Mouse (Mus musculus) layer of hippocampus, adult 9-10 months (tissue): Measurements from ENCODE around the gene Sh2d7.
A peak's percentile ranks its signal among the peaks of the same experiment; 100 is the strongest.
"Not testable (repeated sequence)": the region's sequence is repeated elsewhere in the genome, so short reads cannot be mapped to it uniquely, and the experiment has no call there.

ENCODE experiments used
- DNase-seq: peaks from one replicate; pipeline ENCODE4 v3.0.0; 2022; ENCODE audit warnings: low spot score

Sh2d7 gene

DNA sequence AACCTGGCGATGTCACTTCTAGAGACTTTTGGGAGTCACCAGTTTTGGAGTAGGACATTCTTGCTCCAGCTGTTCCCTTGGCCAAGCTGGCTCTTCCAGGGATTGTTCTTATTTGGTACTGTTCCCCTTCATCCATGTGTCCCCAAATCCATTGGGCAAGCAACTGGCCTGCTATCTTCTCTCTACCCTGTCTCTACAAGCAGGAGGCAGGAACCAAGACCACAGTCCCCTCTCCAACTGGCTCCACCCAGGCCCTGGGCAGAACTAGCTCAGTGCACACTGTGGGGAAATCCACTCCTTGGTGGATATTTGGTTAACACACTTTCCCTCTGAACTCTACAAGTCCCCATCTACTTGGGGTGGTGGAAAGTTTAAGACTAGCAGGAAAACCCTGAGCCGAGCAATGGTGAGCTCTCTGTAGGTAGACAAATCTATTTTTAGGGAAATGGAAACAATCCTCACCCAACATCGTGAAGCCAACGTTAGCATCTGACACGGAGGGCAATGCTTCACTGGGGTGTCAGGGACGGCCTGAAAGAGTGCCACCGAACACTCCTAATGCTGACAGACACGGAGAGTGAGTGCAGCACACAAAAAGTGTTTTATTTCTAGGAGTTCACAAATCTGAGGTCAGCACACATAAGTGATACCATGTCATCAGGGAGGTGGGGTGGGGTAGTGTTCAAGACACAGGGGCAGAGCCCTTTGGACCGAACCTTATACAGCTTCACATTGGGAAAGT is 5.6 kb downstream of the Sh2d7 start:
- DNase-seq = no peak

DNA sequence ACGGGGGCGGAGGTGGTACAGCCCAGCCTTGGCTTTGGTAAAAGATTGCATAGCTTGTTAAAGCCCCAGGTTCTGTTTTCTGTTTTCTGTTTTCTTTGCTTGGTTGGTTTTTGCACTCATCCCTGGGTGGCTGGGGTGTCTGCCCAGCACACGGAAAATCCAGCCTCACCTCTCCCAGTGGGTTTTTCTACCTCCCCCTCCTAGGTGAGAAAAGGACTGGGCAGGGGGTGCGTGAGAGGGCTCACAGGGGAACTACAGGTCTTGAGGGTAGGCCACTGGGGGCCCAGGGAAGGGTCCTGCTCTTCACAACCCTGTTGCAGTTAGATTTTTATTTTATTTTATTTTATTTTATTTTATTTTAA is 6.2 kb downstream of the Sh2d7 start:
- DNase-seq = no peak

DNA sequence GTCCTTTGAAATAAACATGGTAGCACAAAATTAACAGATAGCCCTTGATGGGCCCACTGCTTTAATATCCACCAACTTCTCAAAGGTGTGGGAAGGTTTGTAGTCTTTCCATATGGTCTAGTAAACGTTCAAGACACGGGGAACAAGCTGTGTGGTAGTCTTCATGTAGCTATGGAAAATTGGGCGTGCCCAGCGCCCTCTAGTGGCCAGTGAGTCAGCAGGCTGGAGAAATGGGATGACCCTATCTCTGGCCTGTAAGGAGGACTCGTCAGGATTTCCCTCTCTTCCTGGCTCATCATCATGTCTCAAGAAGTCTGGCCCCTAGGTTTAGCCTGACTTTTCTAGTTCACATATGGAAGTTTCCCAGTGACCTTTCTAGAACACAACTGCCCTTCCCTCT is 8.8 kb downstream of the Sh2d7 start:
- no peak for DNase-seq

- no peak for DNase-seq
Observed at GRCm38 (mm10) chr9:54549433-54549832, 10.6 kb downstream of the Sh2d7 start.

- DNase-seq = no peak
Observed at GRCm38 (mm10) chr9:54552409-54552808, 13.6 kb downstream of the Sh2d7 start.

DNA sequence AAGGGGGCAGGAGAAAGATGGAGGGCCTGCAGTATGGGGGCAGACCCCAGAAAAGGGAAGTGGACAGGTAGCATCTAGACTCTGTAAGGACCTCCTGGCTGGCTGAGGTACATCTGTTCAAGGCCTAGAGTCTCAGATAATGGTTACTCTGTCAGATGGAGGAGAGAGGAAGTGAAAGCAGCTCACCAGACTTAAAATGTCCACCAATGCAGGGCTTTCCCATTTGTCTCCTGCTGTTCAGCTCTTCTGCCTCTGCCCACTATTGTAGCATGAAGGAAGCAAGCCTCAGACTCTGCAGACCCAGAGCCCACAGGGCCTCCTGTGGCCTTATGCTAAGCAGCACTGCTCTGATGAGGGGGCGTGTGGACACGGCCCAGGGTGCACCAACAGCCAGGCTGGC is 16.3 kb downstream of the Sh2d7 start:
- no peak for DNase-seq

GRCm38 (mm10) chr9:54558731-54559130 is 19.9 kb downstream of the Sh2d7 start:
- no peak for DNase-seq

DNA sequence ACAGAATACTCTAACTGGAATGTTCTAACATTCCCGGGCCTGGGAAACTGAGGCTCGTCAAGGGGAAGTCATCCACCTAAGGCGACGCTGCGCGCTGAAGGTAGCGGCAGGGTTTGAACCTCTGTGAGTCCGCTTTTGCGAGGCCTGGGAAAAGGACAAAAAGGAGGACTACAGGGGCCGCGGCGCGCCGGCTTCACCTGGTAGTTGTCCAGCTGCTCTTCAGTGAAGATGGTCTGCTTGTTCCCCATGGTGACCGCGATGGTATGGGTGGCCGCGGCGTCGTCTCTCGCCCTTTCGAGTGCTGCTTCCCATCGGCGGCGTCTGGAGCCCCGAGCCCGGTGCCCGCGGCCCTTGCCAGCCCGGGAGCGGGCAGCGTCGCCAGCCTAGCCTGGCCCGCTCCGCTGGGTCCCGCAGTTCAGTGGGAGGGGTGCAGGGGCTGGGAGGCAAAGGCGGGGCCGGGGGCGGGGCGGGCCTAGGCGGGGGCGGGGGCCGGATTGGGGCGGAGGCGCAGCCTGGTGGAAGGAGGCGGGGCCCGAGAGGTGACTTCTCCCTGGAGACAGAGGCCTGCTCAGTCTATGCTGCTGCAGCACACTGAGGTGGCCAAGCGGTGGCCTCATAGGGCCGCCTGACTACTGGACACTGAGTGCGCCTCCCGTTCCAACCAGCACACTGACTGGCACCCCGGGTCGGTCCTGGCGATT is 21.1 kb downstream of the Sh2d7 start, which contains the start of gene Cib2:
TSS of gene Cib2 (minus strand) at position 448 of the 701 bp plus-strand sequence.
- DNase-seq = peak; percentile 60

- no peak for DNase-seq
Observed at GRCm38 (mm10) chr9:54560831-54561601, 22.2 kb downstream of the Sh2d7 start.

- no peak for DNase-seq
Observed at GRCm38 (mm10) chr9:54566958-54567357, 28.2 kb downstream of the Sh2d7 start.

DNA sequence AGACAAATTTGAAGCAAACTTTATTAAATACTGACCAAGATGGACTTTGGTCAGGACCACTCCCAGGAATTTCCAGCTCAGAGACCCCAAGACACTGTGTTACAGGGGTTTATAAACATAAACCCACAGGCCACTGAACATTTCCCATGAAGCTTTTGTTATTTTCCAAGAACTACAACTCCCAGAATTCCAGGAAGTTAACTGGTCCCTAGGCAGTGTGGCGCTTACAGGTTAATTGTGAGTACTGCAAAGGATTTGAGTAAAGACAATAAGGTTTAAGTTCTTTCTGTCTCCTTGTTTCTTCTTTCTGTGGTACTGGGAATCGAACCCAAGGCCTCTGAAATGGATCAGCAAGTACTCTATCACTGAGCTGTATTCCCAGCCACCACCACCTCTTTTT is 29.9 kb downstream of the Sh2d7 start:
- DNase-seq = no peak

DNA sequence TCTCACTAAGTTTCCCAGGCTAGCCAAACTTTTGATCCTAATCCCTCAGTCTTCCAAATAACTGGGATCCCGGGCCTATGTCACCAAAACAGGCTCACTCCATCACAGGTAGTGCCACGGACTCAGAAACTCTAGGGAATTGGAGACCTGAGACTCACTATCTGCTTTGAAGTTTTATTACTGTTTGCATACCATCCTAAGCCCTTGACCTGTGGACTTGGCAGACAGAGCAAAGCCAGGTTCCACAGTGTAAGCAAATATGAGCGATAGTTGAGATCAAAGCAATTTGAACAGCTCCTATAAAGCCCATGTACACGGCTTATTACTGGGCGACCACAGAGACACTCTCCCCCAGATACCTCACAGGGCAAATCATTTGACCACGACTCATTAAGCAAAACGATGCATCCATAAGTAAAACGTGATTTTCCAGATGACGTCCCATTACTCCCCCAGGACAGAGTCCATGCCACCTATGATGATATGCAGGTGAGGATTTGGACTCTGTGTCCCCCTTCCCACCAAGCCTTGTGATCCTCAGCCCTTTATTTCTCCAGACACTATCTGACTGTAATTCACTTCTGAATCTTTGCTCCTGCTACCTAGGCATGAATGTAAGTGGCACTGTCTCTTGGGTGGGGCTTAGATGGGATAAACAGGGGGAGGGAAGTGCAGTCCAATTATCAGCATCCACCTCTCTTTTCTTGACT is 32.5 kb downstream of the Sh2d7 start:
- DNase-seq = no peak

GRCm38 (mm10) chr9:54583712-54584111 is 44.9 kb downstream of the Sh2d7 start:
- no peak for DNase-seq

- not testable (repeated sequence) for DNase-seq
Observed at GRCm38 (mm10) chr9:54584127-54584526, 45.3 kb downstream of the Sh2d7 start.

DNA sequence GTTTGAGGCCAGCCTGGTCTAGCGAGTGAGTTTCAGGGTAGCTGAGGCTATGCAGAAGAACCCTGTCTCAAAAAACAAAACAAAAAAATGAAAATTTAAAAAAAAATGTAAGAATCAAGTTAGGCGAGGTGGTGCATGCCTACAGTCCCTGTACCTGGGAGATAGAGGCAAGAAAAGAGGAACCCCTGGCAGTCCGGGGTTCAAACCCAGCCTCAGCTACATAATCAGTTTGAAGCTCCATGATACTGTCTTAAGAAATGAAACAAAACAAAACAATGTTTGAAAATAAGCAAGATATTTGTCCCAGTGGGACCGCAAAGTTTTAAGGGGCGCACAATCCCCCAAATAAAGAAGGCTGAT is 47.0 kb downstream of the Sh2d7 start:
- DNase-seq = no peak

DNA sequence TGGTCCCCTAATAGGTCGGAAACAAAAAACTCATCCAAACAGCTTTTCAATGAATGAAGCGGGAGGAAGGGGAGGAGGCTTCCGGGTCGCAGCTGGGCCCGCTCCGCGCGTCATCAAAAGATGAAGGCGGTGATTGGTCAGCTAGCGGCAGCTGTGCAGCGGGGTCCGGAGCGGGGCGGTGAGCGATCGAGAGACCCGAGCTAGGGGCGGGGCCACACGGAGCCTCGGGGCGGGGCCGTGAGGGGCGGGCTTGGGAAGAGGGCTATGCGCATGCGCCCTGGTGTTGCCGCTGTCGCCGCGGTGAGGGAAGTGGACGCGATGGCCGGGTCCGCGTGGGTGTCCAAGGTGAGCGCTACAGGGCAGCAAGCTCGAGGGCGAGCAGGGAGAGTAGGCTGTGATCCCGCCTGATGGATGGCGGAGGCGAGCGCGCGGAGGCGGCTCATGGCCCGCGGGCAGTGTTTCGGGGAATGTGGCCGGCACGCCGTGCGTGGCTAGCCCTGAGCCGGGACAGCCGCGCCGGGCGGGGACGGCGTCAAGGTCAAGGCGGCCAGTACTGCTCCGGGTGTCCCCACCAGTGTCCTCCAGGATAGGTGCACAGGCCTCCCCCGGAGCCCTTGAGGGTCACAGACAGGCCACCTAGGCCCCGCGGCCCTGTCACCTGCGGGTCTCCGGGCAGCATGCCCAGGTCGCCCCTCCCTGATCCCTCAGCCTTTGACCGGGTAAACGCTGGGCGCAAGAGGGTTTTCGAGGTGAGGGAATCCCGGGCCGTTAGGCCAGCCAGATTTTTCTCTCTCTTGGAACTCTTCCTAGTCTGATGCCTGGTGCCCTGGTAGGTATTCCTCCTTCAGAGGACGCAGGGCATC is 47.6 kb downstream of the Sh2d7 start, which contains the start of gene Idh3a:
TSS of gene Idh3a (plus strand) at position 136 of the 863 bp plus-strand sequence.
- DNase-seq = peak; percentile 84

- DNase-seq = no peak
Observed at GRCm38 (mm10) chr9:54587863-54588262, 49.1 kb downstream of the Sh2d7 start.

- DNase-seq = not testable (repeated sequence)
Observed at GRCm38 (mm10) chr9:54593652-54594051, 54.9 kb downstream of the Sh2d7 start.
